Mouse (Mus musculus): ENCODE data around the gene Gm20696. TPM values are rescaled to one million over a fixed set of nuclear protein-coding genes. Genes with fewer than 3 reads are reported as not detected.

Gene Gm20696
- total and polyA plus RNA-seq, 3 experiments, result 1.5 to 7.1 TPM; not detected in 1

DNA sequence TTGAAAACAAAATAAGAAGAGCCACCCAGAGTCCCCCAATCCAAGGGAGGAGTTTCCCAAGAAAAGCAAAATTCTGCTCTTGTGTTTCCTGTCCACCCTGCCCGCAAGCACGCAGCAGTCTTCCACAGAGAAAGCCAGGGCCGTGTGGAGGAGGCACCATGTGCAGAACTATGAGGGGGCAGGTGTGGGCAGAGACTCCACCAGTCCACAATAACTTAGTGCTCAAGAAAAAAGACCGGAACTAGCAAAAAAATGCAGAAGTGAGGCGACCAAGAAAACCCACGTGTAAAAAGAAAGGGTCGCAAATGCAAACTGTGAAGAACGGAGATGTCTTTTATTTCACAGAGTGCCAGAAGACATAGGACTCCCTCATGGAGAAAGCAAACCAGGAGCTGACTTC is 371.1 kb downstream of the Gm20696 start:
- DNase-seq (ENCODE audit: low spot score), result no peak
- no peak overlapping the region for H3K4me3 ChIP-seq (ENCODE audit: low read depth, low read length)
- no peak for TF ChIP-seq GATA2 (IDR thresholded peaks at IDR 0.05; ENCODE audit: borderline replicate concordance, low read depth, low read length)
- TF ChIP-seq POLR2AphosphoS5 (IDR thresholded peaks at IDR 0.05; ENCODE audit: insufficient replicate concordance, low read depth, low read length), result no peak
- H3K4me1 ChIP-seq (ENCODE audit: insufficient read depth, low read depth, low read length), result no peaks in the 10 kb centered on the region
- no peak for ATAC-seq (ENCODE audit: extremely low read depth, insufficient number of reproducible peaks, low FRiP score, poor library complexity, severe bottlenecking)
- peaks cover 11% of the 10 kb centered on the region for H3K36me3 ChIP-seq (replicated peaks)
- no peaks in the 10 kb centered on the region for H3K27me3 ChIP-seq (ENCODE audit: insufficient read depth, low read length)
- H3K9me3 ChIP-seq (replicated peaks), result no peaks in the 10 kb centered on the region

DNA sequence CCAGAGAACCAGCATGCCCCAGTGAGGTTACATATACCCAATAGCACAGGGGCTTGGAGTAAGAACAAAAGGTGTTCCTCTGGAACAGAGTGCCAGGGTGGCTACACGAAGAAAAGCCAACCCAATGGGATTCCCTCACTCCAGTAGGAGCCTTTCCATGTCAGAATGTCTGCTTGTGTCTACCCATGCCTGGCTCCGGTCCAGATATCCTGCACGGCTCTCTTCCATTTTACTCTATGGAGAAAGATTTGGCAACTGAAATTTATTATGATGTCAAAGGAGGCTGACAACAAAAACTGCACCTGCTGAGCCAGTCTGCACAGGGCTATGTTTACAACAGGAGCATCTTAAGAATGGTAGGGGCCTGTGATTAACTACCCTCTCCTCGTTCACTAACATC is 377.4 kb downstream of the Gm20696 start:
- Histone ChIP-seq H3K9me3 (replicated peaks) (no peaks in the 10 kb centered on the region), H3K36me3 (replicated peaks) (peaks cover 4% of the 10 kb centered on the region), H3K27me3 (ENCODE audit: insufficient read depth, low read length) (no peaks in the 10 kb centered on the region), H3K4me1 (ENCODE audit: insufficient read depth, low read depth, low read length) (peaks cover 3% of the 10 kb centered on the region; the same call in 1 of the 2 replicates), H3K4me3 (ENCODE audit: low read depth, low read length) (no peak overlapping the region)
- DNase-seq (ENCODE audit: low spot score), result no peak
- no peak for TF ChIP-seq CTCF (IDR thresholded peaks at IDR 0.05; ENCODE audit: low read depth, low read length)
- ATAC-seq (ENCODE audit: extremely low read depth, insufficient number of reproducible peaks, low FRiP score, poor library complexity, severe bottlenecking), result no peak

DNA sequence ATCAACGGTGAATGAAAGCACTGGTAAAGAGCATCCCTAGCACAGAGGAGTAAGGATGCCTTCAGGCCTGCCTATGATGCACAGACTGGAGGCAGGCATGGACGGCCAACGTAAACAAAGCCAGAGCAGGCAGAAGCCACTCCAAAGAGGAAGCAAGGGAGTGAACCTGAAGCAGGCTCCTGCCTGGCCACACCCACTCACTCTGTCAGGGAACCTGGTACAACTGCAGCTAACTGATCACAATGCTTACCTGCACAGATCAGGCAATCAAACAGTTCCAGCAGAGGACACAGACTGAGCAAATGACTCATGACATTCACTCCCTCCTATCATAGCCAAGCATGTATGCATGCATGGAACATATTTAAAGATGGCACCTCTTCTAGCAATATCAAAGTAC is 381.6 kb downstream of the Gm20696 start:
- no peak for ATAC-seq (ENCODE audit: extremely low read depth, insufficient number of reproducible peaks, low FRiP score, poor library complexity, severe bottlenecking)

DNA sequence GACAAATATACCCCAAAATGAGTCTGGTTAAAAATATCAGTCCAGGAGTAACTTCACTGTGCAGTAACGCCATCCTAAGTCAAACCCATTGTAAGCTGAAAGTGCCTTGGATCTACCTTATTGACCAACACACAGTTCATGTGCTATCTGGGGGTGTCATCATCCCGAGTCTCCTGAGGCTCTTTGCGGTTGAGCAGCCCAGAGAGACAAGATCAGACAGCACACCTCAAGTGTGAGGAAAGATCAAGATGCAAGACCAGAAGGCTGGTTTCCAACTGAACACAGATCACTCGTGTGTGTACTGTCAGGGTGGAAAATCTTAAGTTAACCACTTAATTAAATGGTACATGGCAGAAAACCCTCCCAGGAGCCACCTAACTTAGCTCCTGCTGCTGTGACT is 382.6 kb downstream of the Gm20696 start:
- H3K36me3 ChIP-seq (replicated peaks), result peaks cover 7% of the 10 kb centered on the region
- no peak for ATAC-seq (ENCODE audit: extremely low read depth, insufficient number of reproducible peaks, low FRiP score, poor library complexity, severe bottlenecking)
- TF ChIP-seq POLR2AphosphoS5 (IDR thresholded peaks at IDR 0.05; ENCODE audit: insufficient replicate concordance, low read depth, low read length) (no peak), GATA2 (IDR thresholded peaks at IDR 0.05; ENCODE audit: borderline replicate concordance, low read depth, low read length) (no peak), GATA1 (IDR thresholded peaks at IDR 0.05; ENCODE audit: borderline replicate concordance, low read length) (no peak), CTCF (IDR thresholded peaks at IDR 0.05; ENCODE audit: low read depth, low read length) (no peak), TAL1 (conservative IDR thresholded peaks at IDR 0.05; ENCODE audit: low read depth, low read length) (no peak)

More for the DNA sequence above, 381.6 kb downstream of the Gm20696 start:
- Histone ChIP-seq H3K36me3 (replicated peaks) (peaks cover 6% of the 10 kb centered on the region), H3K4me3 (ENCODE audit: low read depth, low read length) (no peak overlapping the region), H3K27me3 (ENCODE audit: insufficient read depth, low read length) (no peaks in the 10 kb centered on the region), H3K4me1 (ENCODE audit: insufficient read depth, low read depth, low read length) (peaks cover 3% of the 10 kb centered on the region; the same call in 1 of the 2 replicates), H3K9me3 (replicated peaks) (no peaks in the 10 kb centered on the region)
- TF ChIP-seq GATA1 (IDR thresholded peaks at IDR 0.05; ENCODE audit: borderline replicate concordance, low read length) (no peak), CTCF (IDR thresholded peaks at IDR 0.05; ENCODE audit: low read depth, low read length) (no peak), POLR2AphosphoS5 (IDR thresholded peaks at IDR 0.05; ENCODE audit: insufficient replicate concordance, low read depth, low read length) (no peak), TAL1 (conservative IDR thresholded peaks at IDR 0.05; ENCODE audit: low read depth, low read length) (no peak), GATA2 (IDR thresholded peaks at IDR 0.05; ENCODE audit: borderline replicate concordance, low read depth, low read length) (no peak)
- no peak for DNase-seq (ENCODE audit: low spot score)

DNA sequence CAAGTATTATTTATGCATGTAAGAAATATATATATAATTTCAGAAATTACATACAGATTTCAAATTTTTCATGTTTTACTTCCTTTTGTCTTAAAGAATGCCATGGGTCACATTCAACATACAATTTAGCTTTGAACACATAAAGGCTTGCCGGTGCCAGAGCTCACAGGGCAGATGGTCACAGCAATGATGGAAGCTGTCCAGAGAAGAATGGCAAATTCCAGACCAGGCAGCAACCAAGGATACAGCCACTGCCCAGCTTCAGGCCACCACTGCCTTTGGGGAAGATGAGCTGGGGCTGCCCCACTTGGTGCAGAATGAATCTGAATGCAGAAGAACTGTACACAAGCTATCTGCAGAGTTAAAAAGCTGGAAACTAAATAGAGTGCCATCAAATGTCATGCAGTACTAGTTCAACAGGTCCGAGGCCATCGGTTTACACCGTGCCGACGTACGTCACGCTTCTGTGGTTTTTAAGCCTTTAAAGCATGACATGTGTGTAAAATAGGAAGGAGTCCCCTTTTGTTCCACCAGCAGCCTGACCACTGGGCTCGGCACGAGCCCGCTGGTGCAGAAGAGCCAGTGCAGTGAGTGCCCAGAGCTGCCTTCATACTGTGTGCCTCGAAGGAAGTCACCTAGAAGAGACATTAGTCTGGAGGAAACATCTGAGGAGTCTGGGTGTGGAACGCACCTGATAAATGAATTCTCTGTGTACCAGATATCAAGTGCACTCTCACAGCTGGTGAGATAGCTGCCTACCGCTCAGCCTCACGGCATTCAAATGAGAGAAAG is 383.5 kb downstream of the Gm20696 start:
- ATAC-seq (ENCODE audit: extremely low read depth, insufficient number of reproducible peaks, low FRiP score, poor library complexity, severe bottlenecking) (no peak), DNase-seq (ENCODE audit: low spot score) (no peak)
- peaks cover 3% of the 10 kb centered on the region; the same call in 1 of the 2 replicates for H3K4me1 ChIP-seq (ENCODE audit: insufficient read depth, low read depth, low read length)

More for the DNA sequence above, 382.6 kb downstream of the Gm20696 start:
- H3K27me3 ChIP-seq (ENCODE audit: insufficient read depth, low read length), result no peaks in the 10 kb centered on the region
- H3K4me1 ChIP-seq (ENCODE audit: insufficient read depth, low read depth, low read length), result peaks cover 3% of the 10 kb centered on the region; the same call in 1 of the 2 replicates
- DNase-seq (ENCODE audit: low spot score), result no peak
- no peak overlapping the region for H3K4me3 ChIP-seq (ENCODE audit: low read depth, low read length)
- H3K9me3 ChIP-seq (replicated peaks), result no peaks in the 10 kb centered on the region

DNA sequence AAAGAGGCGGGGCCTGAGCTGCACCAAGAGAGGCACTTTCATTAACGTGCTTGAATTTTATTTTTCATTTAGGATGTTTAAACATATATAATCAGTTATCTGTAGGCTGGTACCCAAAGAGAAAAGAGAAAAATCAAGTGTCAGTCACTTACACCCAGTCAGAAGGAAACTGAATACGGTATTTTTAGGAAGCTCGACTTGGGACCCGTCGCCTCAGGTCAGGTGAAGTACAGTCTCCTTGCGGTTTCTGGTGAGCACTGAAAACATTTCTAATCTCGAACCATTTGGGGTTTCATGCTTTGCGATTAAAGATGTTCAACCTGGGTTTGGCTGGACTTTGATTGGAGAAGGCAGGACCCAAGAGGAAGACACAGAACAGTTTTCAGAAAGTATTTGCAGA is 385.2 kb downstream of the Gm20696 start:
- H3K4me3 ChIP-seq (ENCODE audit: low read depth, low read length), result no peak overlapping the region
- DNase-seq (ENCODE audit: low spot score) (no peak), ATAC-seq (ENCODE audit: extremely low read depth, insufficient number of reproducible peaks, low FRiP score, poor library complexity, severe bottlenecking) (no peak)
- H3K36me3 ChIP-seq (replicated peaks), result peaks cover 8% of the 10 kb centered on the region
- H3K4me1 ChIP-seq (ENCODE audit: insufficient read depth, low read depth, low read length), result peaks cover 3% of the 10 kb centered on the region; the same call in 1 of the 2 replicates
- H3K9me3 ChIP-seq (replicated peaks), result no peaks in the 10 kb centered on the region
- TF ChIP-seq GATA2 (IDR thresholded peaks at IDR 0.05; ENCODE audit: borderline replicate concordance, low read depth, low read length) (no peak), CTCF (IDR thresholded peaks at IDR 0.05; ENCODE audit: low read depth, low read length) (no peak), GATA1 (IDR thresholded peaks at IDR 0.05; ENCODE audit: borderline replicate concordance, low read length) (no peak), POLR2AphosphoS5 (IDR thresholded peaks at IDR 0.05; ENCODE audit: insufficient replicate concordance, low read depth, low read length) (no peak)
- H3K27me3 ChIP-seq (ENCODE audit: insufficient read depth, low read length), result no peaks in the 10 kb centered on the region

More for the DNA sequence above, 383.5 kb downstream of the Gm20696 start:
- H3K27me3 ChIP-seq (ENCODE audit: insufficient read depth, low read length), result no peaks in the 10 kb centered on the region
- peaks cover 6% of the 10 kb centered on the region for H3K36me3 ChIP-seq (replicated peaks)
- no peaks in the 10 kb centered on the region for H3K9me3 ChIP-seq (replicated peaks)
- TF ChIP-seq TAL1 (conservative IDR thresholded peaks at IDR 0.05; ENCODE audit: low read depth, low read length), result no peak
- TF ChIP-seq CTCF (IDR thresholded peaks at IDR 0.05; ENCODE audit: low read depth, low read length), result no peak
- TF ChIP-seq POLR2AphosphoS5 (IDR thresholded peaks at IDR 0.05; ENCODE audit: insufficient replicate concordance, low read depth, low read length), result no peak
- TF ChIP-seq GATA2 (IDR thresholded peaks at IDR 0.05; ENCODE audit: borderline replicate concordance, low read depth, low read length), result no peak
- no peak for TF ChIP-seq GATA1 (IDR thresholded peaks at IDR 0.05; ENCODE audit: borderline replicate concordance, low read length)
- no peak overlapping the region for H3K4me3 ChIP-seq (ENCODE audit: low read depth, low read length)

Data from G1E (cell line).